Mouse (Mus musculus): ENCODE measurements around the gene Pkn3.
"Not testable (repeated sequence)": the region's sequence is repeated elsewhere in the genome, so short reads cannot be mapped to it uniquely, and the experiment has no call there.

The Pkn3 gene

DNA sequence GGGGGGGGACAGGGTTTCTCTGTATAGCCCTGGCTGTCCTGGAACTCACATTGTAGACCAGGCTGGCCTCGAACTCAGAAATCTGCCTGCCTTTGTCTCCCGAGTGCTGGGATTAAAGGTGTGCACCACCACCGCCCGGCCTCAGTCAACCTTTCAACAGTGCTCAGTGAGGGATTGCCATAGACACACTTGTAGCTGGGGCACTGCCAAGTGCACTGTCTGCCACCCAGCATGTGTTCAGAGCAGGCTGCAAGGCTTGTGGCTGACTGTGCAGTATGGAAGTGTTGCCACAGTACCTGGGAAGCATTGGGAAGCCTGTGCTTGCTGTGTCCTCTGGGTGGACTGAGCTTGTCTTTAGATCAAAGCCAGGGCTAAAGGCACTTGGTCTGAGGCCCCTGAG lies 62.5 kb downstream of the Pkn3 start:
- DNase-seq (ENCODE audit: extremely low spot score), result not testable (repeated sequence)
